Mouse (Mus musculus): ENCODE results near the gene Syt5. TPM values are rescaled to one million over a fixed set of nuclear protein-coding genes. Genes with fewer than 3 reads are reported as not detected.
"Not testable (repeated sequence)": the region's sequence is repeated elsewhere in the genome, so short reads cannot be mapped to it uniquely, and the experiment has no call there.

Syt5 gene
- 176 and 222 TPM in 2 replicates for polyA plus RNA-seq (2015; fragmentation: Nextera tagmentation; extraction: Ambion mirVana)

DNA sequence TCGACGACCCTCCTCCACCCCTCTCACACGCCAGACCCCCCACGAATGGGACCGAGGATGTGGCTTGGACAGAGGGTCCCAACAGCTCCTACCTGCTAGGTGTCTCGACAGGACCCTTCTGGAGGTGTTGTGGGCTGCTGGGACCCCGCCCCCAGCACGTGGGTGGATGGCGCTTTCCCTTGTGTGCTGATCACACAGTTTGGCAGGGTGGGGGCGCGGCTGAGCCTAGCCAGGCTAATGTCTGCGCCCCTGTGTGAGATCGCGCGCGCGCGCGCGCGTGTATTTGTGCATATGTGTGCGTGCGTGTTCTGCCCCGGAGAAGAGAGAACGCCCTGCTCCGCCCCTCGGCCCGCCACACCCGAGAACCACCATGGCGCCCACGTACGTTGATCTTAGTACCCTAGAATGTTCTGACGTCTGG is at the start of gene Syt5:
Gene Syt5 (minus strand): TSS at position 321 of the 421 bp plus-strand sequence.
- WGBS = 4% methylated on average over 33 of the region's 33 CpGs
- Histone ChIP-seq H3K4me3 (replicated peaks; ENCODE audit: low read length) (peak within 1 kb of the TSS; percentile 55), H3K27me3 (replicated peaks; ENCODE audit: control insufficient read depth, insufficient read depth, low read length) (no peaks in the 10 kb centered on the region)

GRCm38 (mm10) chr7:4597046-4597445 is 49.7 kb upstream of the Syt5 start:
- ATAC-seq; H3K9me3 ChIP-seq (ENCODE audit: control insufficient read depth, low read length); H3K4me1 ChIP-seq (replicated peaks; ENCODE audit: control insufficient read depth, insufficient read depth, low read length); H3K36me3 ChIP-seq (ENCODE audit: control insufficient read depth, insufficient read depth); H3K27me3 ChIP-seq (replicated peaks; ENCODE audit: control insufficient read depth, insufficient read depth, low read length); H3K4me3 ChIP-seq (replicated peaks; ENCODE audit: low read length); H3K27ac ChIP-seq (ENCODE audit: low read length); H3K4me2 ChIP-seq (ENCODE audit: low read length); H3K9ac ChIP-seq (replicated peaks; ENCODE audit: low read depth, low read length): not testable (repeated sequence)
- WGBS = 72% methylated on average over 4 of the region's 4 CpGs

More for the DNA sequence above, at the start of gene Syt5:
- Histone ChIP-seq H3K4me2 (ENCODE audit: low read length) (peak within 1 kb of the TSS; percentile 81), H3K36me3 (ENCODE audit: control insufficient read depth, insufficient read depth) (no peaks in the 10 kb centered on the region), H3K9ac (replicated peaks; ENCODE audit: low read depth, low read length) (peak within 1 kb of the TSS; percentile 77), H3K9me3 (ENCODE audit: control insufficient read depth, low read length) (no peaks in the 10 kb centered on the region), H3K27ac (ENCODE audit: low read length) (peak within 1 kb of the TSS; percentile 91), H3K4me1 (replicated peaks; ENCODE audit: control insufficient read depth, insufficient read depth, low read length) (peaks cover 12% of the 10 kb centered on the region)
- peak; percentile 81 for ATAC-seq

DNA sequence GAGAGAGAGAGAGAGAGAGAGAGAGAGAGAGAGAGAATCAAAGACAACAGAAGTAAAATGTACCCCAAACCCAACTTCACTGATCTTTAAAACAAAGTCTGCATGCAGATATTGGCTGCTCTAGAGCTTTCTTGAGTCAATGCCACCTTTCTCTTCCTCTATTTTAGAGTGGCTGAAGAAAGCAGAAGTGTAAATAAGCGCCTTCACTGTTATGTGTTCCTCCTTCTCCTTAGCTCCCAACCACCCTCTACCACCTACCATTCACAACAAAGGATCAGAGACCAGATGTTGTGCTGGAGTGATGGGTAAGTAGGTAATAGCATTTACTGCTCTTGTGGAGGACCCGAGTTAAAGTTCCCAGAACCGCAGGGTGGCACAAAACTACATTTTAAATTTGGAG is 34.1 kb upstream of the Syt5 start:
- not testable (repeated sequence) for H3K9ac ChIP-seq (replicated peaks; ENCODE audit: low read depth, low read length); H3K4me3 ChIP-seq (replicated peaks; ENCODE audit: low read length); ATAC-seq; H3K9me3 ChIP-seq (ENCODE audit: control insufficient read depth, low read length); H3K27me3 ChIP-seq (replicated peaks; ENCODE audit: control insufficient read depth, insufficient read depth, low read length); H3K36me3 ChIP-seq (ENCODE audit: control insufficient read depth, insufficient read depth); H3K4me2 ChIP-seq (ENCODE audit: low read length); H3K27ac ChIP-seq (ENCODE audit: low read length); H3K4me1 ChIP-seq (replicated peaks; ENCODE audit: control insufficient read depth, insufficient read depth, low read length)
- WGBS = 92% methylated on average over 3 of the region's 3 CpGs

DNA sequence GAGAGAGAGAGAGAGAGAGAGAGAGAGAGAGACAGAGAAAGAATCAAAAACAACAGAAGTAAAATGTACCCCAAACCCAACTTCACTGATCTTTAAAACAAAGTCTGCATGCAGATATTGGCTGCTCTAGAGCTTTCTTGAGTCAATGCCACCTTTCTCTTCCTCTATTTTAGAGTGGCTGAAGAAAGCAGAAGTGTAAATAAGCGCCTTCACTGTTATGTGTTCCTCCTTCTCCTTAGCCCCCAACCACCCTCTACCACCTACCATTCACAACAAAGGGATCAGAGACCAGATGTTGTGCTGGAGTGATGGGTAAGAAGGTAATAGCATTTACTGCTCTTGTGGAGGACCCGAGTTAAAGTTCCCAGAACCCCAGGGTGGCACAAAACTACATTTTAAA is 25.0 kb upstream of the Syt5 start:
- H3K4me3 ChIP-seq (replicated peaks; ENCODE audit: low read length); H3K36me3 ChIP-seq (ENCODE audit: control insufficient read depth, insufficient read depth); ATAC-seq; H3K4me2 ChIP-seq (ENCODE audit: low read length); H3K27ac ChIP-seq (ENCODE audit: low read length); H3K4me1 ChIP-seq (replicated peaks; ENCODE audit: control insufficient read depth, insufficient read depth, low read length); H3K9ac ChIP-seq (replicated peaks; ENCODE audit: low read depth, low read length); H3K9me3 ChIP-seq (ENCODE audit: control insufficient read depth, low read length); H3K27me3 ChIP-seq (replicated peaks; ENCODE audit: control insufficient read depth, insufficient read depth, low read length): not testable (repeated sequence)
- WGBS = 74% methylated on average over 2 of the region's 2 CpGs

DNA sequence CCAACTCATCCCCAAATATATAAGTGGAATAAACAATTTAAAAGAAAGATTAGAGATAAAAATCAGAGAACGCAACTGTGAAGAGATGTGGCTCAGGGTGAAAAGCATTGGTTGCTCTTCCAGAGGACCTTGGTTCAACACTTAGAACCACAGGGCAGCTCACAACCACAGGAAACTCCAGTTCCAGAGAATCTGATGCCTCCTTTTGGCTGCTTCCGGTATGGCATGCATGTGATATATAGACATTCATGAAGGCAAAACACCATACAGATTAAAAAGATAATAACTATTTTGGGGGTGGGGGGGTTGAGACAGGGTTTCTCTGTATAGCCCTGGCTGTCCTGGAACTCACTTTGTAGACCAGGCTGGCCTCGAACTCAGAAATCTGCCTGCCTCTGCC is 15.3 kb upstream of the Syt5 start:
- no peak for ATAC-seq
- no peaks in the 10 kb centered on the region for H3K27me3 ChIP-seq (replicated peaks; ENCODE audit: control insufficient read depth, insufficient read depth, low read length)
- 93% methylated on average over 3 of the region's 3 CpGs for WGBS

GRCm38 (mm10) chr7:4557167-4557560 is 9.8 kb upstream of the Syt5 start:
- 68% methylated on average over 6 of the region's 6 CpGs for WGBS
- H3K9ac ChIP-seq (replicated peaks; ENCODE audit: low read depth, low read length) = no peak overlapping the region
- no peak overlapping the region for H3K27ac ChIP-seq (ENCODE audit: low read length)

More for the DNA sequence above, 15.3 kb upstream of the Syt5 start:
- H3K4me1 ChIP-seq (replicated peaks; ENCODE audit: control insufficient read depth, insufficient read depth, low read length) = no peaks in the 10 kb centered on the region
- no peak overlapping the region for H3K27ac ChIP-seq (ENCODE audit: low read length)
- H3K9me3 ChIP-seq (ENCODE audit: control insufficient read depth, low read length) = no peaks in the 10 kb centered on the region
- no peak overlapping the region for H3K4me2 ChIP-seq (ENCODE audit: low read length)
- no peak overlapping the region for H3K4me3 ChIP-seq (replicated peaks; ENCODE audit: low read length)
- H3K36me3 ChIP-seq (ENCODE audit: control insufficient read depth, insufficient read depth) = no peaks in the 10 kb centered on the region
- no peak overlapping the region for H3K9ac ChIP-seq (replicated peaks; ENCODE audit: low read depth, low read length)

DNA sequence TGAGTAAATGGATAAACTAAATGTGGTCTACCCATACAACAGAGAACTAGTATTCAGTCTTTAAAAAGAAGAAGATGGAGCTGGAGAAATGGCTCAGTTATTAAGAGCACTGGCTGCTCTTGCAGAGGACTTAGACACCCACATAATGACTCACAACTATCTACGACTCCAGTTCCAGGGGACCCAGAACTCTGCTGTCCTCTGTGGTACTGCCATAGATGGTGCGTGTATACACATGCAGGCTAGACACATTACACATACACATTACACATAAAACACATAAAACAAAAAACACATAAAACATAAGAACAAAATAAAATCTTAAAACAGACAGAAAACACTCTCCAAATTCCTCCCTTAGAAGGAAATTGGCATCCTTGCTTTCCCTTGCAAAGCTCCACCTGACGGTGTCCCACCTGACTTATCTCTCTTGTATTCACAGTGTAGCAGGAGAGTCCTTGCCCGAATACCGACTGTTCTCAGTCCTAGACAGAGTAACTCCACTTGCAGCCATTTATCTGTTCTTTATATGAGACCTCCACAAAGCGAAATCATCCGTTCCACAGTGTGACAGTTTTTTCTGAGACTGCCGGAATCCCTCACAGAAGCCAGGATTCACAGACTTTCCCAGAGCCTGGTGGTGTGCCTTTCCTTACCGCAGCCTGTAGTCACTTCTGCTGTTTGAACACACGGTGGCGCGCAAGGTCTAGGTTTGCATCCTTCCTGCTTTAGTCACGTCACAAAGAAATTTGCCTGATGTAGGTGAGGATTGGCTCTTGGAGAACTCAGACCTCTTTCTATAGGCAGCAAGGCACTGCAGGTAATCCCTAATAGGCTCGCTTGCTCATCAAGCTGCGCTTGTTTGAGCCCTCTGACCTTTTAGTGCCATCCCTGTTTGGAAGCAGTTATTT is 9.2 kb upstream of the Syt5 start:
- no peak overlapping the region for H3K27ac ChIP-seq (ENCODE audit: low read length)
- peak overlapping the region; percentile 40 for H3K4me2 ChIP-seq (ENCODE audit: low read length)
- no peaks in the 10 kb centered on the region for H3K9me3 ChIP-seq (ENCODE audit: control insufficient read depth, low read length)
- H3K27me3 ChIP-seq (replicated peaks; ENCODE audit: control insufficient read depth, insufficient read depth, low read length) = peaks cover 2% of the 10 kb centered on the region; the same call in 1 of the 2 replicates
- peak; percentile 95 for ATAC-seq
- no peaks in the 10 kb centered on the region for H3K36me3 ChIP-seq (ENCODE audit: control insufficient read depth, insufficient read depth)
- no peak overlapping the region; the same call in 1 of the 2 replicates for H3K9ac ChIP-seq (replicated peaks; ENCODE audit: low read depth, low read length)
- no peak overlapping the region; the same call in 1 of the 2 replicates for H3K4me3 ChIP-seq (replicated peaks; ENCODE audit: low read length)
- WGBS = 24% methylated on average over 15 of the region's 15 CpGs
- no peaks in the 10 kb centered on the region for H3K4me1 ChIP-seq (replicated peaks; ENCODE audit: control insufficient read depth, insufficient read depth, low read length)

More at GRCm38 (mm10) chr7:4557167-4557560, 9.8 kb upstream of the Syt5 start:
- Histone ChIP-seq H3K36me3 (ENCODE audit: control insufficient read depth, insufficient read depth) (no peaks in the 10 kb centered on the region), H3K9me3 (ENCODE audit: control insufficient read depth, low read length) (no peaks in the 10 kb centered on the region), H3K27me3 (replicated peaks; ENCODE audit: control insufficient read depth, insufficient read depth, low read length) (peaks cover 2% of the 10 kb centered on the region; the same call in 1 of the 2 replicates), H3K4me3 (replicated peaks; ENCODE audit: low read length) (no peak overlapping the region; the same call in 1 of the 2 replicates), H3K4me2 (ENCODE audit: low read length) (peak overlapping the region; percentile 40), H3K4me1 (replicated peaks; ENCODE audit: control insufficient read depth, insufficient read depth, low read length) (no peaks in the 10 kb centered on the region)
- peak; percentile 35 for ATAC-seq

DNA sequence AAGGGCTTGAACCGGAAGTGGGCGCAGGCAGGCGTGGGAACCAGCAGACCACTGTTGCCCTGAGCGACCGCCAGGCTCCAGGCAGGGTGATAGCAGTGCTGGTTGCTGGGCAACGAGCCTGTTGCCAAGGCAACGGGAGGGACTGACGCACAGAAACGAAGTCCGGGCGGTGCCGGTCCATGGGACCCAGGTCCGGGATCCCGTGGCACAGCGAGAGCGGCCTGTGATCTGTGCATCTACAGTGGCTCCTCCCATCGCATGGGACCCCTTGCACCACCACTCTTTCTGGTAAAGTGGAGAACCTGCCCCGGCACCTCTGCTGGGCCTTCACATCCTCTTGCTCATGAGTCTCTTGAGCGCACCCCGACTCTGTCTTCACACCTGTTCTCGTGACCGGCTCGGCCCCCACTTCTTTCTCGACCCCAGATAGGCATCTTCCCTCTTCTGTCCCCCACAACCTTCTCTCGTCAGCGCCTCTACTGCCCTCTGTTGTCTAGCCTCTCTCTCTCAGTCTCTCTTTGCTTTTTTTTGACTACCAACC is 680 bp downstream of the Syt5 start:
- Histone ChIP-seq H3K4me1 (replicated peaks; ENCODE audit: control insufficient read depth, insufficient read depth, low read length) (peaks cover 12% of the 10 kb centered on the region), H3K36me3 (ENCODE audit: control insufficient read depth, insufficient read depth) (peaks cover 5% of the 10 kb centered on the region; the same call in 1 of the 2 replicates), H3K4me2 (ENCODE audit: low read length) (peak overlapping the region; percentile 81), H3K9ac (replicated peaks; ENCODE audit: low read depth, low read length) (peak overlapping the region; percentile 77), H3K4me3 (replicated peaks; ENCODE audit: low read length) (peak overlapping the region; percentile 55), H3K27me3 (replicated peaks; ENCODE audit: control insufficient read depth, insufficient read depth, low read length) (no peaks in the 10 kb centered on the region), H3K9me3 (ENCODE audit: control insufficient read depth, low read length) (no peaks in the 10 kb centered on the region), H3K27ac (ENCODE audit: low read length) (peak overlapping the region; percentile 91)
- WGBS = under 1% methylated on average over 26 of the region's 26 CpGs
- peak; percentile 85 for ATAC-seq

DNA sequence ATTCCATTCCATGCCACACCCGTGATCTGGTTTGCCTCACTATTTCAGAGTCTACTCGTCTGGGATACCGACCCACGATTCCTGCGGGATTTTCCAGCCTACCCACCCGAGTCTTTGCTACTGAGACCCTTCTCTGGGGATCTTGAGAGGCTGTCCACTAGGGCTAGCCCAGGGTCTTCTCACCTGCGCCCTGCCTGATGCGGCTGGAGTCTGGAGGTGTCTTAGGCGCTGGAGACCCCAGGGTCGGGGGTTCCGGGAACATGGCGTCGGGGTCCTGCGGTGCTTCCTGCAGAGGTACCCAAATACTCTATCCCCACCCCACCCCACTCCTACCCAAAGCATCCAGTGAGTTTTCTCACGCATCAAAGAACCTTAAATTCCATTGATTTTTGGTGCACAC is 1.3 kb downstream of the Syt5 start:
- Histone ChIP-seq H3K36me3 (ENCODE audit: control insufficient read depth, insufficient read depth) (peaks cover 6% of the 10 kb centered on the region; the same call in 1 of the 2 replicates), H3K9ac (replicated peaks; ENCODE audit: low read depth, low read length) (peak overlapping the region; percentile 77), H3K27me3 (replicated peaks; ENCODE audit: control insufficient read depth, insufficient read depth, low read length) (no peaks in the 10 kb centered on the region), H3K4me2 (ENCODE audit: low read length) (peak overlapping the region; percentile 81), H3K4me1 (replicated peaks; ENCODE audit: control insufficient read depth, insufficient read depth, low read length) (peaks cover 12% of the 10 kb centered on the region), H3K27ac (ENCODE audit: low read length) (peak overlapping the region; percentile 91), H3K9me3 (ENCODE audit: control insufficient read depth, low read length) (no peaks in the 10 kb centered on the region), H3K4me3 (replicated peaks; ENCODE audit: low read length) (peak overlapping the region; percentile 55)
- peak; percentile 32; the same call in 1 of the 2 replicates for ATAC-seq
- 66% methylated on average over 15 of the region's 15 CpGs for WGBS
